Mouse (Mus musculus) bone marrow macrophage, adult 2 months (primary cell): Measurements from ENCODE around the gene Tlr13.

Experiments used
- CTCF ChIP-seq: IDR thresholded peaks from 2 replicates; pipeline ENCODE4 v1.5.1; 2012; ENCODE audit warnings: low read depth, mild to moderate bottlenecking, low read length, moderate library complexity
- POLR2A ChIP-seq: IDR thresholded peaks from 2 replicates; pipeline ENCODE4 v1.6.1; 2012; ENCODE audit warnings: mild to moderate bottlenecking, low read depth, low read length, borderline replicate concordance

GRCm38 (mm10) chrX:106128283-106128682, 14.7 kb upstream of the Tlr13 start:
- TF ChIP-seq CTCF (no peak), POLR2A (no peak)
